22 mouse cellular contexts compared by ENCODE assay signal in genomic region chr13:40788225-40788624, GRCm38 (mm10). TPM values are rescaled to one million over a fixed set of nuclear protein-coding genes. Genes with fewer than 3 reads are reported as not detected.
DNase-seq lines count a peak whose midpoint lies in the region; ATAC-seq and TF ChIP-seq lines count a peak whose summit lies in the region.
"Had no signal": no experiment of that assay in that cellular context is flagged by ENCODE, and none has a peak within 500 bp of the region (broad histone marks: within the 10 kb centered on the region; RNA-seq: fewer than 3 reads in every experiment).

No protein-coding gene starts in this region.

- no peak overlapping the region for H3K9ac ChIP-seq in liver, postnatal 0 days (replicated peaks)
- H3K9ac ChIP-seq: embryonic facial prominence, embryonic 13.5 days; forebrain, embryonic 13.5 days; lung, embryonic 15.5 days had no signal

- H3K9me3 ChIP-seq in liver, postnatal 0 days (ENCODE audit: low read length), result no peaks in the 10 kb centered on the region
- H3K9me3 ChIP-seq: embryonic facial prominence, embryonic 13.5 days; forebrain, embryonic 13.5 days; heart, embryonic 10.5 days; hindbrain, embryonic 10.5 days; lung, embryonic 15.5 days had no signal

- peak; percentile 12; the same call in 1 of the 2 replicates for TF ChIP-seq CTCF in liver, postnatal 0 days (IDR thresholded peaks at IDR 0.05; ENCODE audit: low read depth)

- no peaks in the 10 kb centered on the region for H3K4me1 ChIP-seq in liver, postnatal 0 days (ENCODE audit: insufficient read depth)
- H3K4me1 ChIP-seq: embryonic facial prominence, embryonic 13.5 days; forebrain, embryonic 13.5 days; heart, embryonic 10.5 days; hindbrain, embryonic 10.5 days; lung, embryonic 15.5 days had no signal

- 0 out of 2 replicates have a peak, but pooled peaks have one; percentile 3 for ATAC-seq in liver, postnatal 0 days
- ATAC-seq: forebrain, embryonic 13.5 days; hindbrain, postnatal 0 days; intestine, embryonic 16.5 days had no signal

- no peaks in the 10 kb centered on the region for H3K36me3 ChIP-seq in liver, postnatal 0 days (replicated peaks; ENCODE audit: insufficient read depth, low read length)
- H3K36me3 ChIP-seq: embryonic facial prominence, embryonic 13.5 days; heart, embryonic 10.5 days; hindbrain, embryonic 10.5 days; lung, embryonic 15.5 days had no signal

- H3K4me3 ChIP-seq in liver, postnatal 0 days (ENCODE audit: low read depth, low read length), result no peak overlapping the region
- H3K4me3 ChIP-seq: embryonic facial prominence, embryonic 13.5 days; erythroblast, embryonic 14.5 days; forebrain, embryonic 13.5 days; heart, embryonic 10.5 days; hindbrain, embryonic 10.5 days; lung, embryonic 15.5 days had no signal

- TF ChIP-seq EP300 in liver, postnatal 0 days (IDR thresholded peaks at IDR 0.05; ENCODE audit: low read depth), result no peak

- no peak overlapping the region for H3K27ac ChIP-seq in liver, postnatal 0 days (ENCODE audit: low read depth)
- H3K27ac ChIP-seq: embryonic facial prominence, embryonic 13.5 days; forebrain, embryonic 13.5 days; heart, embryonic 10.5 days; hindbrain, embryonic 10.5 days; hindbrain, postnatal 0 days; lung, embryonic 15.5 days had no signal

- H3K4me2 ChIP-seq in liver, postnatal 0 days (ENCODE audit: low read depth, low read length), result no peak overlapping the region
- H3K4me2 ChIP-seq: embryonic facial prominence, embryonic 13.5 days; forebrain, embryonic 13.5 days; lung, embryonic 15.5 days had no signal

- 34% methylated on average over 2 of the region's 2 CpGs for WGBS in liver, postnatal 0 days (ENCODE audit: insufficient replicate concordance)

- no peaks in the 10 kb centered on the region for H3K27me3 ChIP-seq in liver, postnatal 0 days (ENCODE audit: insufficient read depth, low read length)
- H3K27me3 ChIP-seq: embryonic facial prominence, embryonic 13.5 days; forebrain, embryonic 13.5 days; lung, embryonic 15.5 days had no signal

- DNase-seq in liver, postnatal 0 days, result no peak
- DNase-seq in liver (no peak), MEL-GATA-1-ER (ENCODE audit: extremely low read depth, low read depth) (peak; percentile 38)
- peak; percentile 25 for DNase-seq in c-Kit-positive CD71-negative TER-119-negative erythroid progenitor cells, embryonic 14.5 days (ENCODE audit: low read depth)
- peak; percentile 4 to 28 for DNase-seq in monocyte, adult 2 months (ENCODE audit: low read depth in 1 of 2, low spot score in 2 of 2)
- DNase-seq in adrenal gland, postnatal 10 days, result no peak
- no peak for DNase-seq in embryo, embryonic 9.5 days (ENCODE audit: extremely low spot score)
- DNase-seq: cerebellum, adult 11-12 months; cerebellum, postnatal 10 days; gastrocnemius, postnatal 36 days; kidney, postnatal 25 days; left cerebral cortex, postnatal 4 days; thymus, adult 18-20 months had no signal

RNA-seq across cellular contexts. Expression of gene Tfap2a, which starts 50.0 kb away (rescaled TPM):
- polyA plus RNA-seq in liver, postnatal 0 days (2015; fragmentation: Nextera tagmentation; extraction: Ambion mirVana), result not detected in 2 replicates
- total RNA-seq in adrenal gland, postnatal 10 days (2021), result under 1 TPM; 0.33 to 0.36 TPM
- total RNA-seq: gastrocnemius, postnatal 36 days; liver, adult 2 months had no signal
- polyA plus RNA-seq: erythroblast, embryonic 14.5 days had no signal

Comparison
In these comparisons a context has a peak if more than half of its experiments do, and no peak if none do; other contexts are left out.
1. DNase-seq: peak in MEL-GATA-1-ER (single experiment), c-Kit-positive CD71-negative TER-119-negative erythroid progenitor cells, embryonic 14.5 days (single experiment) and monocyte, adult 2 months (2 of 2); none in liver, postnatal 0 days (single experiment), liver (single experiment), adrenal gland, postnatal 10 days (single experiment) and embryo, embryonic 9.5 days (single experiment).